Mouse (Mus musculus): ENCODE measurements around the gene Cabp2. TPM values are rescaled to one million over a fixed set of nuclear protein-coding genes. Genes with fewer than 3 reads are reported as not detected.
A peak's percentile ranks its signal among the peaks of the same experiment; 100 is the strongest.
"Not testable (repeated sequence)": the region's sequence is repeated elsewhere in the genome, so short reads cannot be mapped to it uniquely, and the experiment has no call there.

The Cabp2 gene
- total RNA-seq, 2 experiments from 2014 or later = not detected

- no peak for ATAC-seq (replicated peaks; ENCODE audit: poor library complexity)
Observed at GRCm38 (mm10) chr19:4055216-4055946, 26.0 kb upstream of the Cabp2 start.

- no peak for ATAC-seq (replicated peaks; ENCODE audit: poor library complexity)
Observed at GRCm38 (mm10) chr19:4055947-4056693, 25.3 kb upstream of the Cabp2 start.

GRCm38 (mm10) chr19:4056727-4057126 lies 24.7 kb upstream of the Cabp2 start:
- no peak for ATAC-seq (replicated peaks; ENCODE audit: poor library complexity)

- ATAC-seq (replicated peaks; ENCODE audit: poor library complexity) = no peak
Observed at GRCm38 (mm10) chr19:4057389-4057788, 24.0 kb upstream of the Cabp2 start.

- ATAC-seq (replicated peaks; ENCODE audit: poor library complexity) = no peak
Observed at GRCm38 (mm10) chr19:4057962-4058361, 23.4 kb upstream of the Cabp2 start.

GRCm38 (mm10) chr19:4058581-4058980 lies 22.8 kb upstream of the Cabp2 start:
- no peak for ATAC-seq (replicated peaks; ENCODE audit: poor library complexity)

- ATAC-seq (replicated peaks; ENCODE audit: poor library complexity) = peak; percentile 97
Observed at GRCm38 (mm10) chr19:4059069-4059740, 22.2 kb upstream of the Cabp2 start, which contains the start of gene Gstp3. Gene Gstp3, minus strand, starts transcription at chr19:4059569.

GRCm38 (mm10) chr19:4060044-4060898 lies 21.1 kb upstream of the Cabp2 start:
- not testable (repeated sequence) for ATAC-seq (replicated peaks; ENCODE audit: poor library complexity)

GRCm38 (mm10) chr19:4060899-4061465 lies 20.4 kb upstream of the Cabp2 start:
- no peak for ATAC-seq (replicated peaks; ENCODE audit: poor library complexity)

- ATAC-seq (replicated peaks; ENCODE audit: poor library complexity) = not testable (repeated sequence)
Observed at GRCm38 (mm10) chr19:4063357-4063756, 18.0 kb upstream of the Cabp2 start.

- ATAC-seq (replicated peaks; ENCODE audit: poor library complexity) = not testable (repeated sequence)
Observed at GRCm38 (mm10) chr19:4064501-4064900, 16.9 kb upstream of the Cabp2 start.

GRCm38 (mm10) chr19:4066280-4066679 lies 15.1 kb upstream of the Cabp2 start:
- ATAC-seq (replicated peaks; ENCODE audit: poor library complexity) = no peak

GRCm38 (mm10) chr19:4066877-4067276 lies 14.5 kb upstream of the Cabp2 start:
- ATAC-seq (replicated peaks; ENCODE audit: poor library complexity) = no peak

- ATAC-seq (replicated peaks; ENCODE audit: poor library complexity) = not testable (repeated sequence)
Observed at GRCm38 (mm10) chr19:4068242-4068641, 13.1 kb upstream of the Cabp2 start.

GRCm38 (mm10) chr19:4068717-4069410 lies 12.5 kb upstream of the Cabp2 start:
- ATAC-seq (replicated peaks; ENCODE audit: poor library complexity) = peak; percentile 47

- ATAC-seq (replicated peaks; ENCODE audit: poor library complexity) = no peak
Observed at GRCm38 (mm10) chr19:4070311-4070710, 11.1 kb upstream of the Cabp2 start.

- ATAC-seq (replicated peaks; ENCODE audit: poor library complexity) = peak; percentile 88
Observed at GRCm38 (mm10) chr19:4070756-4071155, 10.6 kb upstream of the Cabp2 start.

- no peak for ATAC-seq (replicated peaks; ENCODE audit: poor library complexity)
Observed at GRCm38 (mm10) chr19:4071406-4071805, 10.0 kb upstream of the Cabp2 start.

- no peak for ATAC-seq (replicated peaks; ENCODE audit: poor library complexity)
Observed at GRCm38 (mm10) chr19:4072706-4073424, 8.5 kb upstream of the Cabp2 start.
